Mouse (Mus musculus) kidney, postnatal 10 days (tissue): ENCODE measurements around the gene Hspa2.

Experiments used
- DNase-seq: peaks from one replicate; pipeline ENCODE4 v3.0.0; 2021; ENCODE audit warnings: mixed read lengths

Gene Hspa2

DNA sequence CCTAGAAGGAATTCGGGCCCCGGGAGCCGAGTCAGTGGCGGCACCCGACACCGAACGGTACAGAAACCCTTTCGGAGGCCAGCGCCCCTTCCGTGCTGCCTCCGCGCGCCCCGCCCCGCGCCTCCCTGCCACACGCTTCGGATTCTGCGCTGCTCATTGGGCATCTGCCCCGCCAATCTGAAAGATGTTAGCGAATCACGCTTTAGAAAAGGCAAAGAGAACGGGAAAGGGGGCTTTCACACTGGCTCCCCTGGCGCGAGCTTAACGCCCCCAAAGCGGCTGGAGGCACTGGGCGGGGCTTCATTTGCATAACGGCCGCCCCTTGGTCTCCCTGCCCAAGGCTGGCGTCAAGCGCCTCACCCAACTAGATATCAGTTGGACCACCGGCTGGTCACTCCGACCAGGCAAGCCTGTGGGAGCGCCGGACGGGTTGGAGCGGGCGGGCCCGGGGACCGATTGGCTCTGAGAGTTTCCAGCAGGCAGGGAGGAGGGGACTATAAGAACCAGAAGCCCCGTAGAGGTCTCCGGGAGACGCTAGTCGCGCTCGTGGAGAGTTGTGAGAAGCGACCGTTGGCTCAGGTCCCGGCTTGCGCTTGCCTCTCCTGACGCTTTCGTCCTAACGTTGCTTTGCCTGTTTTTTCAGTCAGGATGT is at the start of gene Hspa2:
Gene Hspa2 (plus strand): TSS at position 291 of the 652 bp plus-strand sequence.
- peak; percentile 100 for DNase-seq

DNA sequence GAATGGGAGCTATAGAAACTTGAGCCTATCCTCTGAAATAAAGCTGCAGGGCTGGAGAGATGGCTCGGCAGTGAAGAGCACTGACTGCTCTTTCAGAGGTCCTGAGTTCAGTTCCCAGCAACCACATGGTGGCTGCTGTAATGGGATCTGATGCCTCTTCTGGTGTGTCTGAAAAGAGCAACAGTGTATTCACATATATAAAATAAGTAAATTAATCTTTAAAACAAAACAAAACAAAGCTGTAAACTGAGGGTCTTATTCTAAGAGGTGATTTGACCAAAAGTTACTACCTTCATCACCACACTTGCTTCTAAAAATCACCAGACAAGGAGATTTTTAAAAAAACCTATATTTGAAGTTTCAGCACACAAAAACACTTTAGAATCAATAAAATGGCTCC is 43.1 kb upstream of the Hspa2 start:
- DNase-seq, result no peak

DNA sequence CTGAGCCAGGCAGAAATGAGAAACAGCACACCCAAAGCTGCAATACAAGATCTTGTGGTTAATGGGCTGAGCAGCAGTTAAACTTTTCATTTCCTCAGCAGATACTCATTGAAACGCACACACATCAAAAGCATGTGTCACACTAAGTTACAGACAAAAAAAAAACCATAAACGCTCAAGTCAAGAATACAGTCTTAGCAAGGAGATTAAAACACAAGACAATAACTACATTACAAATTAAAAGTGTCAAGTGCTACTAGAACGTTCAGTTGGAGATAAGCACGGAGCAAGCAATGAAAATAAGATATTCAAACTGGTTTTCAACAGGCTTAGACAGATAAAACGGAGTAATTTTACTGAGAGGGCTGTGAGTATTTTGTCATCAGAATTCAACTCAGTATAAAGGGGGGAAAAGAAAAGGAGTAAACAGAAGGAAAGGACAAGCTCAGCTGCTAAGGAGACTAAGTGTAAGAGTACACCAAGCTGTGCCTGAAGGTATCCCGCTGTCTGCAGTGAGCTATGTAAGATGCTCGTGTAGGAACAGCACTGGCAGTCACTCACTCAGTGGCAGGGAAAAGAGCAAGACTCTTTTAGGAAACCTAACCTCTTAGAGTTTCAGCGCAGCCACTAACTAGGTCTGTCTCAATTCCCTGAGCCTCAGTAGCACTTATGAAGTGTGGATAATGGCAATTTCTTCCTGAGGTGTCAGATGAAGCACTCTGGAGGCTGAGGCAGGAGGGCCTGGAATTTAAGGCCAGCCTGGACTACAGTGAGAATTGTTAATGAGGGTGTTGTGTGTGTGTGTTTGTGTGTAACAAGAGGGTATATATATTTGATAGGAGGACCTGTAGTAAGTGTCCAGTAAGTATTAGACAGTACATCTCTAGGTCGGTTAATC is 42.3 kb upstream of the Hspa2 start:
- no peak for DNase-seq

DNA sequence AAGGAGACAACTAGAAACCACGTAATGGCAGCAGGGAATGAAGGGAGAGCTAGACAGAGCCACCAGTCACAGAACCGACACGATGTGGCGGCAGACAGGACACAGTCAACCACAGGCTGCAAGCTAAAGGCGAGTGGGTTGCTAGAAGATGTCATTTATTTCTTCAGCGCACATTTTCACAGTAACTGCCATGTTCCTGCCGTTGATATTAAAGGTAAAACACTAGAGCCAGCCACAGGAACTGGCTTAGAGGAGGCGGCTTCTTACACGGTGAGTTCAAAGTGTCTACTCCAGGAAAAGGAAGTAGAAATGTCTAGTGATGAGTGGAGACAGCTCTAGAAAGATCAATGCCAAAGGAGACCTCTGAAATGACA is 41.7 kb upstream of the Hspa2 start:
- DNase-seq, result no peak

DNA sequence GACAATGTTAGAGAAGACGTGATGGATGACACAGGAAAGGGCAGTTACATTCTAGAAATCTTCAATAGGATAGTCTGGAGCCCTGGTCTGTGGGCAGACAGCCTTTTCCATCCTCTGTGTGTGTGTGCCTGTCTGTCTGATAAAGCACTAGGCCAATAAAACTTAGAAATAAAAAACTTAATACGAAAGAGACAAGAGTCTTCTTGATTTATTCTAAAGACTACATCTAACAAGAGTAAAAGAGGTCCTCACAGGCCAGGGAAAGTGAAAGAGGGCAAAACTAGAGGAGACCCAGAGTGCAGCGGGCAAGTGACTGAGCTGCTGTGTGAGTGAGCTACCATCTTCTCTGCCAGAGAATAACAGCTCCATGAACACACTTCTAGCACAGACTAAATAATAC is 37.7 kb upstream of the Hspa2 start:
- DNase-seq, result no peak

DNA sequence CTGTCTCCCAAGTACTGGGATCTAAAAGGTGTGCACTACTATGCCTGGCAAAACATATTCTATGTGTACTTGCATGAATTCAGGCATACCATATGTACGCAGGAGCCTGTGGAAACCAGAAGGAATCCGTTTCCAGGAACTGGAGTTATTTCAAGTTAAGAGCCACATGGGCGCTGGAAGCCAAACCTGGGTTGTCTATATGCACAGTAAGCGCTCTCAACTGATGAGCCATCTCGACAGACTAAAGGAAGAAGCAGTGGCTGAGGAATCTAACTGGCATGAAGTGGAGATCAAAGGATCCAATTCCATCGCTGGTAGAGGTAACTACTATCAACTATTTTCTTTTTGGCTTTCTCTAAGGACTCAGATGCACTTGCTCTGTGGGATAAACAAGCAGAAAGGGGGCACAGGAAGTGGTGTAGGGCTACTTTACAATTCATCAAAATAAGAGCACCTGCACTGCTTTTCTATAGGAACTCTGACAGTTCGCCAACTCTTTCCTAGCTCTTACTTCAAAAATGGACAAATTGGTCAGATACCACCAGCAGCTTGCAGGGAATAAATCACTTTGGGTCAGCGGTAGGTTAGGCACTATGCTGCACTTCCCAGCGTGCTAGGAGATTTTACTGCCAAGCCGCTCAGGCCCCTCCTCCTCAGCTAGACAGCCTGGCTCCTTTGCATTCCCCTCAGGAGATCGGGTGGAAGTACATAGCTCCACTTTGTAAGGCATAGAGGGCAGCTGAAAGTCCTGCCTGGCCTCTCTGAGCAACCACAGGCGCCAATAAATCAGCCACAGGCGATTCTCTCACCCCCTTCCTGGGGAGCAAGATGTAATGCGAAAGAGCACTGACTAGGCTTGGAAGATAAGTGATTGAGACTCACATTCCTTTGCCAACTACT is 36.6 kb upstream of the Hspa2 start:
- peak; percentile 56 for DNase-seq

DNA sequence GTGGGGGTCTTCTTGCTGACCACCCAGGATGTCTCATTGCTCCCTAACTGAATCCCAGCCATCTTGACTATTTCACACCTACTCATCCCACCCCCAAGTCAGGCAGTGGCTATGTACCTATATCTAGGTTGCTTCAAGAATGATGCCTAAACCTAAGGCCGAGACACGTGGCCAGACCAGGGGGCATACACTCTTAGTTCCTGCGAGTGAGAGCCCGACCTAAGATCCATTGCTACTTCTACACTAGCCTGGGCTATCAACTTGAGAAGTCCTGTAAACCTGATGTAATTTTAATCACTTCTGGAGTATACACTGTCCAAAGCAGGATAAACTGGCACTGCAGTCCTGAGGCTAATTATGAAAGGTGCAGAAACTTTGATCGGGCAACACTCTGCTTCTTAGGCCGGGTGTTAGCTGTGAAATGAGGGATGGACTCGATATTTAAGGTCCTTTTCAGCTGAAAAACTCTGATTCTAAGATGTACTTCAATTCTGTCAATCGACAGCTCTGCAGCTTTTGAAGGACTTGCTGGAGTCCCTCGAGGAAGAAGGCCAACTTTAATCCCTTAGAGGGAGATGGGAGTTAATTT is 35.7 kb upstream of the Hspa2 start:
- no peak for DNase-seq

DNA sequence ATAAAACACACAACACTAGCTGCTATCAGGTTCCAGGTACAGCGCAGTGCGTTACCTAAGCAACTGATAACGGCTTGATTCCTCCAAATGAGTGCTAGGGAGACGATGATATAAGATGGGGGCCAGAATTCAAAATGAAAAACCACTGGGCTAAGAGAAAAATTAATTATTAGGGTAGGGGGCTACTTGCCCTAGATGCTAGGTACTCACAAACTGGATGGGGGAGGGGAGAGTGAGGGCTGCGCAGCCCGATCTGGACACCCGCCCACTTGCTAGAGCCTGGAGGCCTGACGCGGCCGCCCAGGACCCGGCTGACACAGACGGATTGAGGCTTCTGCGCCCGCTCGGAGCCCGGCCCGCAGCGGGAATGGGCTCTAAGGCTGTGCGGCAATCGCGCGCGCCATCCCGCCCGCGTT is 35.2 kb upstream of the Hspa2 start:
- DNase-seq, result peak; percentile 77

DNA sequence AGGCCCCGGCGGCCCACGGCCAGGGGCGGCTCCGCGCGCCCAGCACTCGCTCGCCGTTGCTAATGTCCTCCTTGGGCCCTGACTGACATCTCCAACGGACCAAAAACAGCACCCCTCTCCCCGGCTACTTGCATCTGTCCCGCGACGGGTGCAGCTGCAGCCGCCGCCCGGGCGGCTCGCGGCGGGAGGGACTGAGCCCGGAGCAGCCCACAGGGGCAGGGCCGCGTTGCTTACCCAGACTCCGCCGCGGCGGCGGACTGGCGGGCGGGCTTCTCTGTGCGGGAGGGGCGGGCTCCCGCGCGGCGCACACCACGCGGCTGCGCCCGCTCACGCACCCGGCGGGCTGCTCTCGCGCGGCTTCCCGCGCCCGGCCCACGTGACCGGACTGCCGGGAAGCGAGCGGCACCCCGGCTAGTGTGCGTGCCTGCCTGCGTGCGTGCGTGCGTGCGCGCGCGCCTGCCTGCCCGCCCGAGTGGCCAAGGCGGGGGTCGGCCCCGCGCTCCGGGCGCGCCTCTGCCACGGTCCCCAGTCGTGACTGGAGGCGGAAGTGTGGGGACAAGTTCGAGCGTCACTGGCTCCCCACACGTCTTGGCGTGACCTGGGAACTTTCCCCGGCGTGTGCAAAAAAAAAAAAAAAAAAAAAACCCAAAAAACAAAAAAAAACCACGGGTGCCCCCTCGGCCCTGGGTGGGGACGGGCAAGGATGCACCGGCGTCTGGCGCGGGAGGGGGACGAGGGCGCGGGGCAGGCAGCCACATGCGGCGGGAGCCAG is 34.6 kb upstream of the Hspa2 start, which contains the start of gene Zbtb25:
Gene Zbtb25 (minus strand): TSS at position 397 of the 772 bp plus-strand sequence.
- peak; percentile 89 for DNase-seq

DNA sequence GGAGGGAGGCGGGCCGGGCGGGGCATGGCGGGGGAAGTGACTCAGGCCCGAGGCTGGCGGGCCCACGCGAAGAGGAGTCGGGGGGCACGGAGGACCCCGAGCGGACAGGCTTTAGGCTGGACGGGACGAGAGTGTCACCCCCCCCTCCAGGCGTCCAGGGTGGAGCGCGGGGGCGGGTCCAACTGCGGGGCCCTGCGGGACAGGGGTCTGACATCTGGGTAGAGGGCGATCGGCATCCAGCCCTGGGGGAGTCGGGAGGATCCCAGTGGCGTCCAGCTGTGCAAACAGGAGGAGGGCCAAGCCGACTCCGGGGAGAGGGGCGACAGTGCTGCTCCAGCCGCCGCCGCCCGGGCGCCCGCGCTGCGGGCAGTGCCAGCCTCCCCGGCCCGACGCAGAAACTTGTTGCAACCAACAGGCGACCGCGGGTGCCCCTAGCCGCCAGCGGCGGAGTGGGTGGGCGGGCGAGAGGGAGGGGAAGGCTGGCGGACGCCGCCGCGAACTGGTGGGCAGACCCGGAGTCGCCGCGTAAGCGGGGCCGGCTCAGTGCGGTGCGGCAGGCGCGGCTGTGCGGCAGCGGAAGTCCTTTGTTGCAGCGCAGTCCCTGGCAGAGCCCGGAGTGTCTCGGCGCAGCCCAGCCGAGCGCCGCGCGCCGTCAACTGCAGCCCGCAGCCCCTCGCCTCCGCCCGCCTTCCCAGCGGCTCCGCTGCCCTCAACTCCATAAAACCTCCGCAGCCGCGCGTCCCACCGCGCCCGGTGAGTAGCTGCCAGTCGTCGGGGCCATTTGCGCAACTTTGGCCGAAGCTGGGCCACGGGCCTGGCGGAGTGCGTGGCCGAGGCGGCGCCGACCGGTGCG is 33.8 kb upstream of the Hspa2 start, which contains the start of gene Zbtb1:
Gene Zbtb1 (plus strand): TSS at position 289 of the 853 bp plus-strand sequence.
- DNase-seq, result peak; percentile 89

DNA sequence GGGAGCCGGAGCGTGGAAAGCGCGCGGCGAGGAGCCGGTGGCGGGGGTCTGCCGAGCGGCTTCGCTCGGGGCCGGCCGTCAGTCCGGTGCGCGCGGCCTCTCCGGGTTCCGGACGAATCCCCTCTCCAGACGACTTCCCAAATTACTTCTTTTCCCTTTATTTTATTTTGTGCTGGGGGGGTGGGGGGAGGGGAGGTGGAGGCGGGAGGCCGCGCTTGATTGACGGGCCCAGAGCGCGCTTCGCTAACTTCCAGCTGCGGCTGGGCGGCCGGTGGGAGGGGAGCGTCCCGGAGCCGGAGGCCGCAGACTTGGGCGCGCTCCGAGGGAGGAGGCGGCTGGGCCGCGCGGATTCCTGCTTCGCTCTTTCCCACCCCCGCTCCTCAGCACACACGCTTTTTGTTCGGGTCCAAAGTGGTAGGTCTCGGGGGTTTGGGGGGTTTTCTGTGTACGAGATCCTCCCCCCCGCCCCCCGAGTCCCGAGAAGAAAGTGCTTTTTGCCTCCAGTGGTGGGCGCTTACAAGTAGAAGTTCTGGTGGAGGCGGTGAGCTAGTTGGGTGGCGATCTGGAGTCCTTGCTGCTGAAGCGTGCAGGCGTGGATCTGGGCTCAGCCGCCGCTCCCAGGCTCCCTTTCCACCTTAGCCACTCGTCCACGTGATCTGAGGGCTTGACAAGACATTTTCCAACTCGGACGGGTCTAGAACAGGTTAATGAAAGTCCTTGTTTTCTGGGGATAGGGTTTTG is 33.0 kb upstream of the Hspa2 start:
- DNase-seq, result peak; percentile 92

DNA sequence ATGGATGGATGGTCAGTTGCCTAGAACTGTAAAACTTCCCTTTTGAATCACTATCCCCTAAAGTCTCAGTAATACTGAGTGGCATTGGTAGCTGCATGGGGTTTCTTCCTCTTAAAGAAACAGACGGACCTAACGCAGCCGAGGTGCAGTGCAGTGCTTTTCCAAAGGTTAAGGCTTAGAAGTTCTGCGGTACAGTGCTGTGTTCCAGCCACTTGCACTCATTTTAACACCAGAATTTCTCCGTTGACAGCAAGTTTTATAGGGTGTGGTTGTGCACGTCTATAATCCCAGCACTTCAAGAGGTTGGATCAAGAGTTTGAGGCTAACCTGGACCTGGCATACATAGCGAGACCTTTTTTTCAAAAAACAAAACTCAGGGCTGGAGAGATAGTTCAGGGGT is 31.9 kb upstream of the Hspa2 start:
- DNase-seq, result no peak

DNA sequence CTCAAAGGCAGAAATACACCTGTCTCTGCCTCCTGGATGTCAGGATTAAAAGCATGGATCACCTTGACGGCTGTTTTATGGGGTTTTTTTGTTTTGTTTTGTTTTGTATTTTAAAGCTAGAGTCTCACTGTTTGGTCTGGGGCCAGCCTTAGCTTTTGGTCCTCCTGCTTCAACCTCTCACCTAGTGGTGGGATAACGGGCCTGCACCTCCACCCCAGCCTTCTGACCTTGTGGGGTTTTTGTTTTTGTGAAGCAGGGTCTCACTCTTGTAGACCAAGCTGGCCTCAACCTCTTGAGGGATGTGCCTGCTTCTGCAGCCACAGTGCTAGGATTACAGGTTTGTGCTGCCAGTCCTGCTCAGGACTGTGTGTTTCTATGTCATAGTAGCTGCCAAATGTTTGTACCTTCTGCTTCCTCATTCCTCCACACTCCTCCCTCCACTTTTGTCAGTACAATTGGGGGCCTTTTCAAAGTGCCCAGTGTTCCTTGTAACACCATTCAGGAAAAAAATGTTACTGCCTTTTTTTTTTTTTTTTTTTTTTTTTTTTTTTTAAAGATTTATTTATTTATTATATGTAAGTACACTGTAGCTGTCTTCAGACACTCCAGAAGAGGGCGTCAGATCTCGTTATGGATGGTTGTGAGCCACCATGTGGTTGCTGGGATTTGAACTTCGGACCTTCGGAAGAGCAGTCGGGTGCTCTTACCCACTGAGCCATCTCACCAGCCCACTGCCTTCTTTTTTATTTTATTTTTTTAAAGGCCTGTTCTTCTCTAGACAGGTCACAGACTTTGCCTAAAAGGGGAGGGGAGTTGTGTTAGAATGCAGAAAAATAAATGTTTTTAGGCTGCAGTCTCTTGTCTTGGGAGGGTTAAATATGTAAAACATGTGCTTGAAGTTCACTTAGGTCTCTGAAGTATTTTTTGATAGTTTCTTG is 30.8 kb upstream of the Hspa2 start:
- no peak for DNase-seq

DNA sequence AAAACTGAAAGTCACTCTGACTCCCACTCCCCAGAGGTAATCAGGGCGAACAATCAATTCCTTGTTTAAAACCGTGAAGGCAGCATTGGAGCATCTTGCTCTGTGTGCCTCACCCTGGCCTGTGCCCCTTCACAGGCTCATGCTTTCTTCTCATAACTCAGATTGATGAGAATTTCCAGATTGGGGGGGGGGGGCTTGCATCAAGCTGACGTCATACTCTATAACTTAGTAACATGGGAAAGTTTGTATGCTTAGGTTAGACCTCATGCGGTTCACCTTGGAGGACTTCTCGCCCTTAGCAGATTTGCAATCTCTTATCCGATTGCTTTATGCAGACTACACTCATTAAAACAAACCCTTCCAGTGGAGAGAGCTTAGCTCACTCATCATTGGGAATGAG is 30.0 kb upstream of the Hspa2 start:
- DNase-seq, result no peak

DNA sequence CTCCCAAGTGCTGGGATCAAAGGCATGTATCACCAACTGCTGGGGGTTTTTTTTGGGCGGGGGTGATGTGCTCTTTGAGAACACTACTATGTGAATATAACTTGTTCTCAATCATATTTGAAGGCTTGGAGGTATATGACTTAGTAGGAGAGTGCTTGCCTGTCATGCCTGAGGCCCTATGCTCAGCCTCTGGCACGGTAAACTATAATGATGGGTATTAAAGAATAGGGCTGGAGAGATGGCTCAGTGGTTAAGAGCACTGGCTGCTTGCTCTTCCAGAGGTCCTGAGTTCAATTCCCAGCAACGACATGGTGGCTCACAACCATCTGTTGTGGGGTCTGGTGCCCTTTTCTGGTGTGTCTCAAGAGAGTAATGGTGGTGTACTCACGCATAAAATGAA is 29.1 kb upstream of the Hspa2 start:
- DNase-seq, result no peak

DNA sequence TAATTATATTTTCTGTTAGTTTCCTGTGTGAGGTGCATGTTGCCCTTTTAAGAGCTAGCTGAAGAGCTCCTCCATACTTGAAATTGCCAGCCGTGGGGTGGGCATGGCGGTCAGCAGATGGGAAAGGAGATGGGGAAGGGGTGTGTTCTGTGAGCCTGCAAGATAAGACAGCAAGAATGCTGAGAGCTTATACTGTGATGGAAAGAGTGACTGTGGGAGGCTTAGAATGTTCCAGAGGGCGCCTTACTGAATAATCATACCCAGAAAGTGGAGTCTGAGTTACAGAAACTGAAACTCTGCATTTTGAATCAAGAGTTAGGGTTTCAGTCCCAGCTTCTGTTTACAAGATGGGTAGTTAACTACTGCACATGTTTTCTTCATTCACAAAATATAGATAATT is 28.5 kb upstream of the Hspa2 start:
- DNase-seq, result no peak

DNA sequence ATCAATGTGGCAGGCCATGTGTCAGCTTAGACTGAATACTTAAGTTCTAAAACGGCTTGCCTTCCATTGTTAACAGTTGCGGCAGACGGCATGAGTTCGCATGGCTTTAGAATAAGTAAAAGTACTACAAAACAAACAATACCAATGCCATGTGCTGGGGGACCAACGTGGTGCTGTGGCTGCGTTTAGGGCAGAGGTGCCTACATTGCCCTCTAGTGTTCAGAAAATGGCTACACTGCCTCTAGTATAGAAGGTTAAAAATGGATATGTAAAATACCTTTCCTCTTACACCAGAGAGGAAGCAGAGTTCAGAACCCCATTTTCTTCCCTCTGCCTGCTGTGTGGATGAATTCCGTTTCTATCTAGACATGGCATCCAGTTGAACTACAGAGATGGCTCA is 27.3 kb upstream of the Hspa2 start:
- DNase-seq, result no peak

DNA sequence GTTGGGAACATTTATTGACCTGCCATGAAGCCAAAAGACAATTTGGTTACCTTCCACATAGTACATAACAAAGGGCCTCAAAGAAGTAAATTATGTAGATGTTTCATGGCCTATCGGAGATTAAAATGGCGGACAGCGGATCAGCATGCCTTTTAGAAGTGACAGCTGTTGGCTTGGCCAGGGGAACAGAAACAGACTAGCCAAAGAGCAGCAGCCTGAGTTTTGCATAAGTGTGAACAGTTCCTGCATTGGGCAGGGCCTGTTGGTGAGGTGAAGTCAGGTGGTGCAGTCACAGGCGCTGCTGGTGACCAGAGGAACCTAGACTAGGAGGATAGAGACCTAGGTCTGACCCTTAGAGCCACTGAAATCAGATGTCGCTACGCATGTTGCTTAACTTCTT is 26.9 kb upstream of the Hspa2 start:
- DNase-seq, result no peak

DNA sequence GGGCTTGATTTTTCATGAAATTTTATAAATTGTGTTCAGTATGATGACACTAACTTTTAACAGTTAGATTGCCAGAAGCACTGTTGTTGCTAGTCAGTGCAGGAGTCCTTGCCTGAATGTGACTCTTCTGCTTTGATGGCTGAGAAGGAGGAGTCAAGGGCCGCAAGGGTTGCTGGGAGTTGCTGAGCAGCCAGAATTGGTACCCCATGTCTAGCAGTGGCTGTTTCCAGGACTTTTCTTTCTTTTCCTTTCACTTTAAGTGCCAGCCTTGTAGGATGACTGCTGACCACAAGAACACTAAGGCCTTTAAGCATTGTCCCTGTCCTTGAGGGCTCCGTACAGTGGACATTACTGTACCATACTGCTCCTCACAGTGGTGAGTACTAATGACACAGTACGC is 26.2 kb upstream of the Hspa2 start:
- no peak for DNase-seq
